18 mouse cellular contexts compared by ENCODE assay signal in genomic region chr11:24203489-24203888, GRCm38 (mm10).
DNase-seq lines count a peak whose midpoint lies in the region; ATAC-seq lines count a peak whose summit lies in the region.
"Had no signal": no experiment of that assay in that cellular context is flagged by ENCODE, and none has a peak within 500 bp of the region (broad histone marks: within the 10 kb centered on the region; RNA-seq: fewer than 3 reads in every experiment).

No protein-coding gene starts in this region.

- H3K9ac ChIP-seq in heart, embryonic 13.5 days = no peak overlapping the region; the same call in 1 of the 2 replicates
- H3K9ac ChIP-seq in kidney, embryonic 15.5 days = no peak overlapping the region
- H3K9ac ChIP-seq in embryonic facial prominence, embryonic 12.5 days = no peak overlapping the region
- H3K9ac ChIP-seq: liver, embryonic 13.5 days had no signal

- no peaks in the 10 kb centered on the region for H3K9me3 ChIP-seq in heart, embryonic 13.5 days
- no peaks in the 10 kb centered on the region for H3K9me3 ChIP-seq in kidney, embryonic 15.5 days (replicated peaks)
- no peaks in the 10 kb centered on the region for H3K9me3 ChIP-seq in embryonic facial prominence, embryonic 12.5 days
- H3K9me3 ChIP-seq: liver, embryonic 13.5 days had no signal

- no peak for DNase-seq in heart, postnatal 25 days (ENCODE audit: low spot score)
- no peak for DNase-seq in kidney, postnatal 36 days
- peak; percentile 9 for DNase-seq in WW6 (ENCODE audit: low read depth, low spot score)
- DNase-seq in cerebellum, postnatal 25 days = no peak
- DNase-seq: B cell, adult 2 months; cerebellum, adult 2 months; gastrocnemius, postnatal 14 days; kidney, adult 2 months; kidney, postnatal 14 days; left cerebral cortex, postnatal 4 days; liver, embryonic 13.5 days; lung, postnatal 14 days had no signal

- no peaks in the 10 kb centered on the region for H3K36me3 ChIP-seq in heart, embryonic 13.5 days
- no peaks in the 10 kb centered on the region for H3K36me3 ChIP-seq in kidney, embryonic 15.5 days
- H3K36me3 ChIP-seq in embryonic facial prominence, embryonic 12.5 days = no peaks in the 10 kb centered on the region
- H3K36me3 ChIP-seq: liver, embryonic 13.5 days had no signal

- ATAC-seq in heart, embryonic 13.5 days (ENCODE audit: extremely low read depth, insufficient number of reproducible peaks, low FRiP score, low TSS enrichment) = no peak
- 0 out of 2 replicates have a peak, but pooled peaks have one; percentile 27 for ATAC-seq in kidney, embryonic 15.5 days (replicated peaks; ENCODE audit: low FRiP score)
- ATAC-seq in embryonic facial prominence, embryonic 12.5 days (ENCODE audit: insufficient number of reproducible peaks, insufficient read depth, low FRiP score, low TSS enrichment) = no peak
- ATAC-seq: forebrain, embryonic 14.5 days; hindbrain, embryonic 16.5 days had no signal

- peak overlapping the region; percentile 82 for H3K27ac ChIP-seq in heart, embryonic 13.5 days (replicated peaks)
- no peak overlapping the region for H3K27ac ChIP-seq in kidney, embryonic 15.5 days
- peak overlapping the region; percentile 36; the same call in 1 of the 2 replicates for H3K27ac ChIP-seq in embryonic facial prominence, embryonic 12.5 days
- H3K27ac ChIP-seq: liver, embryonic 13.5 days had no signal

- peaks cover 42% of the 10 kb centered on the region for H3K4me1 ChIP-seq in heart, embryonic 13.5 days
- peaks cover 19% of the 10 kb centered on the region for H3K4me1 ChIP-seq in kidney, embryonic 15.5 days
- H3K4me1 ChIP-seq in embryonic facial prominence, embryonic 12.5 days = peaks cover 24% of the 10 kb centered on the region

- peak overlapping the region; percentile 50 for H3K4me2 ChIP-seq in heart, embryonic 13.5 days
- no peak overlapping the region for H3K4me2 ChIP-seq in kidney, embryonic 15.5 days
- no peak overlapping the region for H3K4me2 ChIP-seq in embryonic facial prominence, embryonic 12.5 days (replicated peaks)
- H3K4me2 ChIP-seq: liver, embryonic 13.5 days had no signal

- 70% methylated on average over 1 of the region's 1 CpGs for WGBS in heart, embryonic 13.5 days
- WGBS in kidney, embryonic 15.5 days = 86% methylated on average over 1 of the region's 1 CpGs
- 84% methylated on average over 1 of the region's 1 CpGs for WGBS in embryonic facial prominence, embryonic 12.5 days

- intact Hi-C loops in heart, postnatal 25 days (cut with DNase I) = no loop called here

- no peaks in the 10 kb centered on the region for H3K27me3 ChIP-seq in heart, embryonic 13.5 days (replicated peaks)
- H3K27me3 ChIP-seq in kidney, embryonic 15.5 days = peaks cover 10% of the 10 kb centered on the region
- H3K27me3 ChIP-seq in embryonic facial prominence, embryonic 12.5 days = no peaks in the 10 kb centered on the region

- H3K4me3 ChIP-seq in heart, embryonic 13.5 days = no peak overlapping the region
- no peak overlapping the region for H3K4me3 ChIP-seq in kidney, embryonic 15.5 days (replicated peaks)
- no peak overlapping the region for H3K4me3 ChIP-seq in embryonic facial prominence, embryonic 12.5 days
- H3K4me3 ChIP-seq: erythroblast, embryonic 14.5 days; liver, embryonic 13.5 days had no signal
